Mouse (Mus musculus) layer of hippocampus, postnatal 25 days (tissue): ENCODE measurements around the gene Fam173a. TPM values are rescaled to one million over a fixed set of nuclear protein-coding genes. Genes with fewer than 3 reads are reported as not detected.
"Not testable (repeated sequence)": the region's sequence is repeated elsewhere in the genome, so short reads cannot be mapped to it uniquely, and the experiment has no call there.

Experiments
- DNase-seq, 2 experiments: peaks; one replicate each; pipeline ENCODE4 v3.0.0; 2022; ENCODE audit warnings: mixed read lengths in 2 of 2, low spot score in 1 of 2; ENCODE audit errors: extremely low spot score in 1 of 2
- total RNA-seq, 2 experiments: library from RNA; stranded (reverse); gene quantifications; 2 replicates each; pipeline ENCODE4 v1.2.3; 2021

Gene Fam173a
- total RNA-seq, 2 experiments from 2014 or later = 81.7 to 88.0 TPM

- no peak for DNase-seq
Measured at GRCm38 (mm10) chr17:25829558-25830017, 36.9 kb upstream of the Fam173a start.

DNA sequence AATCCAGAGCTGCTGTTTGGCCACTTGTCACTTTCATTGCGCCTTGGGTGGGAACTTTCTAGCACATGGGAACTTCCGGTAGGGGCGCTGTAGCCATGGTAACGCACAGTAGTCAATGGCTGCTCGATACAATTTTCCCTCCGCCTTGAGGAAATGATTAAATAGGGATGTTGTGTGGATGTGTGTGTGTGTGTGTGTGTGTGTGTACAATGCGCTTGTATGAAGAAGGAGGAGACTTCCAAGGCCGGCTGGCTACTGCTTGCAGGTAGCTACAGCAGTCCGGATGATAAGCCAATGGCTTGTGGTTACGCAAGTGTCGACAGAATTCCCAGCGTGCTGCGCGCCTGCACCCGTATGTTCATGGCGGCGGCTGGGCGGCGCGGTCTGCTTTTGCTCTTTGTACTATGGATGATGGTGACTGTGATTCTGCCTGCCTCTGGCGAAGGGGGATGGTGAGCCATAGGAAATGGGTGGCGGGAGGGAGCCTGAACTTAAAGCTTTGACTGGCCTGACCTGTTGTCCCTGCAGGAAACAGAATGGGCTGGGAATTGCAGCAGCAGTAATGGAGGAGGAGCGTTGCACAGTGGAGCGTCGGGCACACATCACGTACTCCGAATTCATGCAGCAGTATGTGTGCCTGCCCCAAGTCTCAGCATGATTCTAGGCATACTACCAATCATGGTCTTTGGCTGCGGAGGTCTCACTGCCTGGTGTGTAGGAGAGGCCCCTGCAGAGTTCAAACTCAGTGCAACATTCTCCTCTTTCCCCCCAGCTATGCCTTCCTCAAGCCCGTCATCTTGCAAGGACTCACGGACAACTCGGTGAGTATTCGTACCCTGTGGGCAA, 36.2 kb upstream of the Fam173a start, which contains the start of gene Jmjd8:
Gene Jmjd8, plus strand, starts transcription at position 156 of the 846 bp plus-strand sequence.
- DNase-seq = peak; percentile 70 to 76

GRCm38 (mm10) chr17:25828223-25828594, 35.5 kb upstream of the Fam173a start:
- DNase-seq = no peak

GRCm38 (mm10) chr17:25827546-25828222, 35.0 kb upstream of the Fam173a start:
- no peak for DNase-seq

DNA sequence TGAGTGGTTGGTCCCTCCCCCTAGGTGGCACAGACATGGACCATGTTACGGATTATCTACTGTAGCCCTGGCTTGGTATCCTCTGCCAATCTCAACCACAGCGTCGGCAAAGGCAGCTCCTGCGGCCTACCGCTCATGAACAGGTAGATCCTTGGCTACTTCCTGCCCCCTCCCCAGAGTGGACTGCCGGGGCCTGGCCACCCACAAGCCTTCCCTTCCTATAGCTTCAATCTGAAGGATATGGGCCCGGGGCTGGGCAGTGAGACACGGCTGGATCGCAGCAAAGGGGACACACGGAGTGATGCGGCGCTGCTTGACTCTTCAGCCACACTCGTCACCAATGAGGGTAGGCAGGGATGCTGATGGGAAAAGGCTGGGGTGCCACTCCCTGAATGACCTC, 34.3 kb upstream of the Fam173a start:
- no peak for DNase-seq

GRCm38 (mm10) chr17:25825984-25826570, 33.4 kb upstream of the Fam173a start:
- no peak for DNase-seq

DNA sequence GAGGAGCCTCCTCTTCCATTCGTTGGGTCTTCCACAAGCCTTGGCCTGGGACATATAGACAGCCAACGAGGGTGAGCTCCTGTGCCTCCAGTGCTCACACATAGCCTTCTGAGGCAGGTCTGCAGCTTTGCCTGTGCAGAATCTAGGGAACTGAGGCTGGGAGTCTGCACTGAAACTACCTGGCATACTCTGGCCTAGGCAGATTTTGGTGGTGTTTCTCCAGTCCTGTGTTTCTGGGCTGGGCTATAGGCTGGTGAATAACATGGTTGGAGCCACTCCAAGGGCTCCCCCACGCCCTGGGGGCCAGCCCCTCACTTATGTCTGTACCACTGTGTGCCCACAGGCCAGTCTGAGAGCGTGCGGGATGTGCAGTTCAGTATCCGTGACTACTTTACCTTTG, 32.6 kb upstream of the Fam173a start:
- DNase-seq = no peak

DNA sequence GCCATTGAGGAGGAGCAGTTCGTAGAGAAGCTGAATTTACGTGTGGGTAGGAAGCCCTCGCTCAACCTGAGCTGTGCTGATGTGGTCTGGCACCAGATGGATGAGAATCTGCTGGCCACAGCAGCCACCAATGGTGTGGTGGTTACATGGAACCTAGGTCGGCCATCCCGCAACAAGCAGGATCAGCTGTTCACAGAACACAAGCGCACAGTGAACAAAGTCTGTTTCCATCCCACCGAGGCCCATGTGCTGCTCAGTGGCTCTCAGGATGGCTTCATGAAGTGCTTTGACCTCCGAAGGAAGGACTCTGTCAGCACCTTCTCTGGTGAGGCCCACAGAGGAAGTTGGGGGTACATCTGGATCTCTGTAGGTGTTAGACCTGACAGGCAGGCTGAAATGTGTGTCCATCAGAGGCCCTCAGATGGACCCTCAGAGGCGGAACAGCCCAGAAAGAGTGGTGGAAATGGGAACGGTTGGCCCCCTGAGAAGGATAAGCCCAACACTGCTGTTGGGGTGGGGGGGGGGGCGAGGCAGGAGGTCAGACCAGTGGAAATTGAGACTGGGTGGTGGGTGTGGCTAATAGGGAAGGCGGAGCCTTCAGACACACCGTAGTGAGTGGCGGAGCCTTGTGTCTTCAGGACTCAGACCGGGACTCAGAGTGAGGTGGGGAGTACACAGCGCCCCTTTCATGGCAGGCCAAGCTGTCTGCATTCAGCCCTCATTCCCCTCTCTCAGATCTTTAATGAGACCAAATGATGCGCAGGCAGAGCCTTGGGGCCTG, 31.9 kb upstream of the Fam173a start:
- no peak for DNase-seq

- peak in 1 of 2 experiments; percentile 68 for DNase-seq
Measured at GRCm38 (mm10) chr17:25823452-25823851, 30.8 kb upstream of the Fam173a start, which contains the start of gene Wdr24. Gene Wdr24, plus strand, starts transcription at chr17:25823627.

DNA sequence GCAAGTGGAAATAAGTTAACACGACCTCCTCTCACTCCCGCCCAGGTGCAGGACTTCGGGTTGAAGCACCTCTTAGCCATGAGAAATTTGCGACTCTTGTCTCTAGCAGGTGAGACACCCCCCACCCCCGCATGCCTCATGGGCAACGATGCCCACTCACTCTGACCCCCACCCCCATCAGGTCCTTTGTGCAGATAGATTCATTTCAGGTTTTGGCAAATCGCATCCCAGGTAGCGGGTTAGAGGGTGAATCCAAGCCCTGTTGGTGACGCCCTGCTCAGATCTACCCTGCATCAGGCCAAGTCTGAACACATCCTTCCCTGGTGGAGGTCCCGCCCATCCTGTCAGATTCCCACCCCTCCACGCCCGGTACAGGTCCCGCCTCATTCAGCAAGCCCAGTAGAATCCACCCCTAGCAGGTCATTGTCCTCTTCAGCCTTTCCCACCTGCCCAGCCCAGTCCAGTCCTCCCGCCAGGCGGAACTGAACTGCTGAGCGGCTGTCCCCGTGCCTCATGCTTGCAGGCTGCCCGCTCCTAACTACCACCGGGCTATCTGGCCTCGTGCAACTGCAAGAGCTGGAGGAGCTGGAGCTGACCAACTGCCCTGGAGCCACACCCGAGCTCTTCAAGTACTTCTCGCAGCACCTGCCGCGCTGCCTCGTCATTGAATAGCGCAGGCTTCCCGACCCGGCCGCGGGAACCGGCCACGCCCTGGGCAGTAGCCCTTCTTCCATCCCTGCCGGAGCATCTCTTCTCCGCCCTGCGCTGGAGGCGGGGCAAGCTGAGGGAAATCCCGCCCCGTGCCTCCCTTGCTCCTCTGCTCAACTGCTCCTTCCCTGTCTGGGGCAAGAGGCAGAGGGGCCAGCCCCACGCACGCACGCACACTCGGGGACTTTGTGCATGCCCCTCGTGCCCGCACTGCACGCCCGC, 26.4 kb upstream of the Fam173a start:
- no peak for DNase-seq

- no peak for DNase-seq
Measured at GRCm38 (mm10) chr17:25817662-25818061, 25.0 kb upstream of the Fam173a start.

DNA sequence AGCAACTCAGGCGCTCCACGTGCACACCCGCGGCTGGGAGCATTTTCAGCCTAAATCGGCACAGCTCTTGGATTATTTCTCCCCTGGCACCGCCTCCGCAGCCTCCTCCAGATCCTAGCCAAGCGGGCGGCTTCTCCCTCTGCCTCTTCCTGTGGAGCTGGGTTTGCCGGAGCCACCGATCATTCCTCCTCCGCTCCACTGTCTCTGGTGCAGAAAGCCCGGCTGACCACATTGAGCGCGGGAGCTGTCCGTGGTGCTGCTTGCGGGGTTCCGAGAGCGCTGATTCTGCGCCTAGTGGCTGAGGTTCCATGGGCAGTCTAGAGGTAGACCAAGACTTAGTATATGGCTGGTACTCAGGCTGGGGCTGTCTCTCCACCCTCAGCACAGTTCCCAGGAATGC, 20.8 kb upstream of the Fam173a start:
- peak in 1 of 2 experiments; percentile 78 for DNase-seq

DNA sequence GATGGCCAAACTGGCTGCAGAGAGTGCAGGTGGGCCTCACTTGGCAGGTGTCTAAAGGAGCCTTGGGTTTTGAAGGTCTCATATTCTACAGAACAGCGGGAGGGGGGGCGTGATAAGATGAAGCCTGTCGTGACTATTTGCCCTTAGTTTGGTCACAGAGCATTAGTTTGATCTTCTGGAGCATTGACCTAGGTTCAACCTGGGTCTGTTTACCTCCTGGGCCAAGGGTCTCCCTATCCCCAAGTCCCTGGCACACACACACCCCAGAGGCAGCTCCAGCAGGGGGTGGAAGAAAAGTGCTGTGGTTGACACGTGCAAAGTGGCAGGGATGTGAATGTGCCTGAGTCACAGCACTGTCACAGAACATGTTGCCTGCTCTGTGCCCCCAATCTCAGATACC, 18.2 kb upstream of the Fam173a start:
- no peak for DNase-seq

GRCm38 (mm10) chr17:25809606-25810340, 17.1 kb upstream of the Fam173a start:
- DNase-seq = no peak

GRCm38 (mm10) chr17:25808789-25809605, 16.3 kb upstream of the Fam173a start, which contains the start of gene Fbxl16:
Gene Fbxl16, plus strand, starts transcription at chr17:25809085.
- DNase-seq = peak; percentile 73 to 88

DNA sequence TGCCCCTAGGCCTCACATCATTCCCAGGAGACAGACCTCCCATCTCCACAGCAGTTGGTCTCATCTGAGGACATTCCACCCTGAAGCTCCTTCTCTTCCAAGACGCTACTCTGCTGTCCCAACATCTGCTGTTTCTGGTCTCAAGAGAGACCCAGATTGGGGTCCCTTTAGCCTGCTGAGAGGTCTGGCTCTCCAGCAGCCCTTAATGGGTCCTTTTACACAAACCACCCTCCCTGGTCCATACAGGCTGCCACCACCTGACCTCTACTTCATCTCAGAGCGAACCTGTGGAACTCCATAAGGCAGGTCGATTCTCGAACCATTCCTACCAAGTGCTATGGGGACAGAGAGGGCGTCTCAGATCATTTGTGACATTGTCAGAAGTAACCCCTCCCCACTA, 15.3 kb upstream of the Fam173a start:
- no peak for DNase-seq

- DNase-seq = not testable (repeated sequence)
Measured at GRCm38 (mm10) chr17:25807452-25807851, 14.8 kb upstream of the Fam173a start.

- no peak for DNase-seq
Measured at GRCm38 (mm10) chr17:25806507-25806906, 13.8 kb upstream of the Fam173a start.
